Mouse (Mus musculus) gastrocnemius, postnatal 4 days (tissue): ENCODE measurements around the gene Patj. TPM values are rescaled to one million over a fixed set of nuclear protein-coding genes. Genes with fewer than 3 reads are reported as not detected.
"Not testable (repeated sequence)": the region's sequence is repeated elsewhere in the genome, so short reads cannot be mapped to it uniquely, and the experiment has no call there.

ENCODE experiments used
- DNase-seq, 2 experiments: peaks; one replicate each; pipeline ENCODE4 v3.0.0; 2021 to 2022; ENCODE audit warnings: low spot score in 2 of 2, mixed read lengths in 2 of 2
- total RNA-seq, 2 experiments: library from RNA; stranded (reverse); gene quantifications; 2 replicates each; pipeline ENCODE4 v1.2.3; 2021

The Patj gene
- total RNA-seq, 2 experiments from 2014 or later = 8.4 to 10.7 TPM

DNA sequence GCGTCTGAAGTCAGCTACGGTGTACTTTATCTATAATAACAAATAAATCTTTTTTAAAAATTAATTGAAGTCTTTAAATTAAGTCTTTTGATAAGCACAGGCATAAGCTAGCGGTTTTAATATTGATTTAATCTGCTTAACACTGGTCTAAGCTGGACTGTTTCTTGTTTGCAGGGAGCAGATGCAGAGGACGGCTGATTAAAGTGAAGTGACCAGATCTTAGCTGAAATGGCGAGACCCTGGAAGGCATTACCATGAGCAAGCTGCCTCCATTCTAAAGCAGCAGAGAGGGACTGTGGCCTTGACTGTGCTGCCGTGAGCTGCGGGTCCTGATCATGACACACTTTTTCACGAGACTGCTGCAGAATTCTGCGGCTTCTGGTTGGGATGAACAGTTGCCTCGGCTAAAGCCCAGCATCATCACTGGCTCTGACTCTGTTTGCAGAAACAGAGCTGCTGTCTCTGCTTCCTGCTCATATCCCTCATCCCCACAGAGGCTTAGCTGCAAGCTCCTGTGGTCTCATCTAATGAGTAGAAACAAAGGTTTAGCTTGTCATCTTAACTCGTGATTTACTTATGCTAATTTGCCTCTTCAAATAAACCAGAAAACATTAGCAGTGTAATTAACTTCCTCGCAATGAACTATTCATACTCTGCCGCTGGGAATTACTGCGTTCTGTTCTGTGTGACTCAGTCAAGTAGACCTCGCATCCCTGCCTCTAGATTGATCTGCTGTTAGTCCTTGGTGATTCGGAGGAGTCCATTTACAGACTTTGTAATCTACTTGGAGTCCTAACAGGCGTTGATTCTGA is 322.4 kb downstream of the Patj start:
- no peak for DNase-seq

DNA sequence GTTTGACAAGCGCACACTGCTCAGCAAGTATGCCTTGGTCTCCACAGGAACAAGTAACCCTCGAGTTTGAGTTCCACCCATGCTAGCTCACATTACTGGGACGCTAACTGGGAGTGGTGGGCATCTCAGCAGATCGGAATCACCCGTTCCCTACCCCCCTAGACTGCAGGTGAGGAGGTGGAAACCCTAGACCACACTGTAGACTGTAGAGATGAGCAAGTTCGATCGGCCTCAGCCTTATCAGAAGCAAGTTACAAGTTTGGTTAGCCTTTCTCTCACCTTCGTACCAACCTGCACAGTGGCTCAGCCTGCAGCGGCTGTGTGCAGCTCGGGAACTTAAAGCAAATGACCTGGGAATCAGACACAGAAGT is 322.9 kb downstream of the Patj start:
- DNase-seq = no peak

DNA sequence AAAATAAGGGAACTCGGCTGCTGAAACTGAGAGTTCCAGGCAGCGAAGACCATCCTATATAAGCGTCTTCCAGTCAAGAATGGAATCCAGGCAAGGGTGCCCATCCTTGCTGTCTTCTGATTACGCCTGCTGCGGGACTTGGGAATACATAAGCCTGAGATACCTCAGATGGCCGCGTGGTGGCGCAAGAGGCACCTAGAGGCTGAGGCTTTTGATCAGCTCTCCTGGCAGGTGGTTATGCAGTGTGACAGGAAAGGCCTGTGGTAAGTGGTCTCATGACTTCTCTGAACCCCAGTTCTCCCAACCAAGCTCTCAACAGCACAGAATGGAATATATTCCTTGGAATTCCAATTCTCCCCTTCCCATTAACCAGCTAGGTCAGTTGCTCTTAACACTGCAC is 326.9 kb downstream of the Patj start:
- DNase-seq = peak in 1 of 2 experiments; percentile 38

DNA sequence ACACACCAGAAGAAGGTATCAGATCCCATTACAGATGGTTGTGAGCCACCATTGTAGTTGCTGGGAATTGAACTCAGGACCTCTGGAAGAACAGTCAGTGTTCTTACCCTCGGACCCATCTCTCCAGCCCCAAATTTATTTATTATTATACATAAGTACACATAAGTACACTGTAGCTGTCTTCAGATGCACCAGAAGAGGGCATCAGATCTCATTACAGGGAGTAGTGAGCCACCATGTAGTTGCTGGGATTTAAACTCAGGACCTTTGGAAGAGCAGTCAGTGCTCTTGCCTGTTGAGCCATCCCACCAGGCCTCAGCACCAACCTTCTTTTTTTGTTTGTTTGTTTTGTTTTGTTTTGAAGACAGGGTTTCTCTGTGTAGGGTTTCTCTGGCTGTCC is 329.1 kb downstream of the Patj start:
- DNase-seq = not testable (repeated sequence)

DNA sequence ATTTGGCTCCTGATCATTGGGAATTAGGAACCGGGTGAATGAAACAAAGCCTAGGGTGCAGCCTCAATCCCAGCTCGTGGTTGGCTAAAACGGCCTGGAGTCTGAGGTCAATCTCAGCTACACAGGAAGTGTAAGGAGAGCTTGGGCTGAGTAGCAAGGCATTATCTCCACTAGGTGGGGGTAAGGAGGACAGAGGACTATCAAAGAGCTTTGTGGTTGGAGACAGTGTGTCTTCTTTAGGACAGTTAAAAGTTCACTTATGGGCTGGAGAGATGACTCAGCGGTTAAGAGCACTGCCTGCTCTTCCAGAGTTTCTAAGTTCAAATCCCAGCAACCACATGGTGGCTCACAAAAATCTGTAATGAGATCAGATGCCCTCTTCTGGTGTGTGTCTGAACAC is 329.9 kb downstream of the Patj start:
- no peak for DNase-seq

DNA sequence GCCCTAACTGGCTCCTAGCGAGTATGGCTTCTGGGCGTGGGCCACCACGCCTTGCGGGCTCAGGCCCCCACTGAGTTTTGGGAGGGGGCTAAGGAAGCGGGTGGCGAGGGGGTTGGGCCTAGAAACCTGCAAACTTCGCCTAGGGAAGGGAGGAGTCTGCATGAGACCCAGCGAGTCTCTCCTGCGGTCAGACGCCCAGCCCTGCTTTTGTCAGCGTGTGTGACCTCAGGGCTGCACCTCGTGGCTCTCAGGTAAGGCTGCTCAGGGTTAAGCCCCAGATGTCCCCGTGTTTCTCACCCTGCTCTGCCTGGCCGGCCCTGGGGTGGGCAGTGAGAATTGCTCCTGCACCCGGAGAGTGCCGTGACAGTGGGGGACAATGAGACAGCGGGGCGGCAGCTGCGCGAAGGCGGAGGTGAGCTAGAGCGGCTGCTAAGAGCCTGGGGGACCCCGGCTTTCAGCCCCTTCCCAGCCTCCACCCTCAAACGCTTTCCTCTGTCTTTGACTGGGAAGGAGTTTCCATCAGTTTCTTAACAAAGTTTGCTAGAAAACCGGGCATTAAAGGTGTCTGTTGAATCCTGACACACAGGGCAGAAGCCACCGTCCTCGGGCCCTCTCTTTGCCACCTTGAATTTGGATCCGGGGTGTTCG is 331.1 kb downstream of the Patj start, which contains the start of gene L1td1:
TSS of gene L1td1 (plus strand) at position 145 of the 648 bp plus-strand sequence.
- no peak for DNase-seq

DNA sequence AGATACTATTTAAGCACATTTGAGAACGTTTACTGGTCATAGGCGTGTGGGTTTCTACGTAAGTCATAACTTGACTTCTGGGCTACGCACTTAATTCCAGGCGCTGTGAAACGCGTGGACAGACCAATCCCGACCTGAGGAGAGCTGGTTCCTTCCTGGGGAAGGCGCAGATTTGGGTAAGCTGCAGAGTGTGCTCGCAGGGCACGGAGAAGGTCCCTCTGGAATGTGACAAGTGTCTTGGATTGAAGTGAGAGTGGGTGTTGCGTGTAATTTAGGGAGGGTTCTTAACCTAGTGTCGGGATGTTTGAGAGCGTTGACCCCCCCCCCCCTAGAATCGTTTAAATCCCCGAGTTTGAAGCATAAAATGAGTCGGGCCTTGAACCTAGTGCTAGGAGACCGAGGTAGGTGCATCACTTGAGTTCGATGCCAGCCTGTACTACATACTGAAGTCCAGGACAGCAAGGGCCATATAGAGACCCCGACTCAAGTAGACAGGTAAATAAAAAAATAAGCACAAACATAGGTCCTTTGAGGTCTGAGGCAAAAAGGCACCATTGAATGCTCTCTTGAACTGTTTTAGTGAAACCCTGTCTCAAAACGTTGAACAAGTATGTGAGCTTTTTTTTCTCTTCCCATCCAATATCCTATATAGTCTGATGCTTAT is 331.8 kb downstream of the Patj start:
- DNase-seq = no peak

DNA sequence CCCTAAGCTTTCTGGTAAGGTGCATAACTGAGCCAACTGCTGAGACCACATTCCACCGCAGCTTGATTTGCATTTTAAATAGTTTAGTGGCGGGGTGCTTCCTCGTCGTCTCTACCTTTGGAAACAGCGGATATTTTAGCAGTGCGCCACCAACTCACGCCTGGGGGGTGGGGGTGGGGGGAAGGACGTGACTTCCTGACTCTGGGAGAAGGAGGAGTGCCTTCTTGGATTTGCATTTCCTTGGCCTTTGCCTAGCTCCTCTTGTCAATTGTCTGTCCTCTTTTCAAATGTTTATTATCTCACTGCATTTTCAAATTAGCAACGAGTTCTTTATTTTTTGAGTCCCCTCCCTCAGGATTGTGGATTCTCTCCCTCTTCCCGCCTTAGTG is 332.4 kb downstream of the Patj start:
- DNase-seq = no peak

DNA sequence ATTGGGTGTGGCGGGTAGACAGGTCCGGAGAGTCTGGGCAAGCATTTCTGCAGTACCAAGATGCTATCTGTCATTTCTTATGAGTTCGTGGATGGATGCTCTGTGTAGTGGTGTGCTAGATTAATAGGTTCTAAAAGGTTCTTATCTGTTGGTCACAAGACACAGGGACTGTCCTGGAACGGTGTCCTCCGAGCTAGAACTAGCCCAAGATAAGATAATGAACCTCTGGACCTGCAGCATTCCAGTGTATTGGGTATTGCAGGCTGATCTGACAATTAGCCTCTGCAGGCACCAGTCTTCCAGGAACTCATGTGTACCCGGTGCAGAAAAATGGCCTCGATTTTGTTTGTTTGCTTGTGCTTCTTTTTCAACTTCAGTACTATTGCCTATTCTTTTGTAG is 333.1 kb downstream of the Patj start:
- no peak for DNase-seq

DNA sequence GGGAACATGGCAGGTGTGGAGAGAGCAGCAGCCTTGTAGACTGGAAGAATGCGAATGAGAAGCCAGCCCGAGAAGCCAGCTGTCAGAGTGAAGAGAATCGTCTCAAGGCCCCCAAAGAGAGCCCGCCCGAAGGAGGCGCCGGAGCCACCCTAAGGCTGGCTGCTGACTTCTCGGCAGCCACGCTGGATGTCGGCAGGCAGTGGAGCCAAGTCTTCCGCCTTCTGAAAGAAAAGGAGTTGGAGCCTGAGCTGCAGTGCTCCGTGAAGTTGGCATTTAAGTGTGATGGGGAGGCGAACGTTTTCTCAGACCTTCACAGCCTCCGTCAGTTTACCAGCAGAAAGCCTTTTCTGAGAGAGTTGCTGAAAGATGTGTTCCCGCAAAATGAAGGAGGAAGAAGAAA is 338.1 kb downstream of the Patj start:
- no peak for DNase-seq

DNA sequence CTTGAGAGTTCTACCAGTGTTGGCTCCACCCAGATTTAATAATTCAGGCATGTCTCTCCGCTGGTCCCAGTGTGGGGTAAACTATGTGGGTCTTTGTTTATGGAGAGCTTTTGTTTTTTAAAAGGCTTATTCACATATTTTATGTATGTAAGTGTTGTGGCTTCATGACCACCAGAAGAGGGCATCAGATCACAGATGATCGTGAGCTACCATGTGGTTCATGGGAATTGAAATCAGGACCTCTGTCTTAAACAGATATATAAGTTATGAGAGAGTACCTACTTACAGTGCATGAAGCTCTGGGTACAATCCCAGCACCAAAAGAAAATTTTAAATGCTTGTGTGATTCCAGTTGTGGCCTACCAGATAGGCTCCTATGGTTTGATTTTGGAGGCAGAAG is 344.2 kb downstream of the Patj start:
- DNase-seq = no peak

DNA sequence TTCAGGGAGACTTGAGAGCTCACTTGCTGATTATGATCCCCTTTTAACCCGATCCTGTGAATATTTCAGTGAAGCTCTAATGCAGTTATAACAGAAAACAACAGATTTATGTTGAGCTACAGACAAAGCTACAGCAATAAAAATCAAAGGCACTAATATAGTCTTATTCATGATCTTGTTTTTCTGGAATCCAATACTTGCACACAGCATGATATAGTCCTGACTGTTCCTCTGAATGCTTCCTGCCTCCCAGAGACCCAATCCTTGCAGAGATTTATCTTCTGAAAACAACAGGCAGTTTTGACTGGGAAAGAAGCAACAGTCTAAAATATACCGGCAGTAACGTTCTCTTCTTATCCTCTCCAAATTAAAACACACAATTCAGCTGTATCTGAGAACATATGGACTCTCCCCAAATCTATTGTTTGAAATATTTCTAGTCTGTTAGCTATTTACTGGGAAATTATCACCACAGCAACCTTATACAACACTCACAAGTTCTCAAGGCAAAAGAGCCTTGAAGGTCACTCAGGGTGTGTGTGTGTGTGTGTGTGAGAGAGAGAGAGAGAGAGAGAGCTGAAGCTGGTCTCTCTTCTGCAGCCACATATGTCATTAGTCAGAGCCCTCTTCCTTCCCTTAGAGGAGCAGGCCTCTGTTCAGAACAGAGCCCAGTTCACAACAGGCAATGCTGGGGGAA is 347.8 kb downstream of the Patj start:
- DNase-seq = no peak

DNA sequence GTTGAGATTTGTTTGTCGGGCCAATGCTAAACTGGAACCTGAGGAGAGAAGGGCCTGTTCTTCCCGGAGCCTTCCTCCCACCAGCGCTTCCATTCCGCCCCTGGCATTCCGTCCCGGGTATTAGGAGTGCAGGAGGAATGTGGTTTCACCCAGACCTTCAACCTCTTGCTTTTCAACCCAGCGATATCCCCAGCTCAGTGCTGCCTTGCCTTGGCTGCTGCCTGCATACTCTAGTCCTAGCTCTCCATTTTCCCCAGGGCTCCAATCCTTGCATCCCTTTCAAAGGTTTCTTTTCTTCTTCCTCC is 348.3 kb downstream of the Patj start:
- DNase-seq = no peak

DNA sequence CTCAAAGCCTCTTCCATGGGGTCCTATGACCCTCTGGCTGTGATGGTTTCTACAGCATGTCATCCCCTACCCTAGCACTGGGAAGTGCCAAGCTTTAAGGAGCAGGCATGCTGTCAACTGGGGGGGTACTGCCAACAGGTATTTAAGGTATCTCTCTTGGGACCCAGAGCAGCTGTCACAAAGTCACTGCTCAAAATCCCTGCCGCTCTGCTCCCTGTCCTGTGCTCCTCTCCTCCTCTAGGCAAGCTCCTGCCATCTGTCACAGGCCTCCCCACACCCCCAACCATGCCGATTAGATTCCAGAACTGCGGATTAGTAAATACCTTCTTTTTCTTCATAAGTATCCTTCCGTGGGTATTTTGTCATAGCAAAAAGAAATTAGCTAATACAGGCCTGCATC is 358.9 kb downstream of the Patj start:
- no peak for DNase-seq

DNA sequence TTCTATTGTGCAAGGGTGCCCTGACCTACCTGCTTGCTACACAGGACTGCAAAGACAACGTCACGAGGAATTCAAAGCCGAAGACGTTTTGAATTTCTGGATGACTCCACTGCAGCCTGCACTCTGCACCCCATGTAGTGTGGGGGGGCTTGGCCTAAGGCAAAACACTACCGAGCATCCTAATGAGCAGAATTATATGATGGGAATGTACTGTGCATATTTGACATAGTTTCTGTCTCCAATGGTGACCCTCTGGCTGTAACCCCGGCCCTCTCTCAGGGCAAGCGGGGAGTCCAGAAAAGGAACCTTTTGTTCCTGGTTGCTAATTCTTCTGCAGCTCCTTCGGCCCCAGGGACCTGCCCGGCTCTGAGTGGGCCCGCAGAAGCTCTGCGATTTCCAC is 360.6 kb downstream of the Patj start:
- no peak for DNase-seq

DNA sequence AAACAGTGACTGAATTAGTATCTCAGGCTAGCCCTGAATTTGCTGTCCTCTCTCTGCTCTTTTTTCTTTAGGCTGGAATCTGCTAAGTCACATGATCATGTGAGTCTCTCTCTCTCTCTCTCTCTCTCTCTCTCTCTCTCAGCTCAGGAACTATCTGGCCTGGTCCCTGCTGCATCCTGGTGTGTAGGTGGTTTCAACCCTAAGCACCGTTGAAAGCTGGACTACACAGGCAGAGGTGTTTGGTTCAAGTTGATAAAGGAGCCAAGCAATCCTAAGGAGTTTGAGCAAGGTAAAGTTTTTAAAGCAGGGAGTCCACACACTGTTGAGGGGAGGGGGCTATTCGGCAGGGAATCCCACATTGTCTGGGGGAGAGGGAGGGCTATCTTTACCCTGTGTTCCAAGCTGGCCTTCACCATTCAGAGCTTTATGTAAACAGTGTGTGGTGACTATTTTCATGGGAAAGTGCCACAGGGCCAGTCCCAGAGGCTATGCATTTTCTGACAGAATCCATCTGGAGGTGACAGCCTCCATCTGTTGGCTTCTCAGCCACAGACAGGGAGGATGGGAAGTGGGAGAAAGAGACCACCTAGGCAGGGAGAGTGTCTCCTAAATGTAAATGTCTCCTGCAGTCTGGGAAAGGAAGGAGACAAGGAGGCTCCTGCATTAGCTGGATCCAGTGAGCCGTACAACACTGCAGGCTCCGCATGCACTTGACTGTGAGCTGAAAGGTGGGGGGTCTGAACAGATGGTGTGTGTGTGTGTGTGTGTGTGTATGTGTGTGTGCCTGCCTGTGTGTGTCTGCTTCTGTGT is 362.6 kb downstream of the Patj start:
- no peak for DNase-seq

DNA sequence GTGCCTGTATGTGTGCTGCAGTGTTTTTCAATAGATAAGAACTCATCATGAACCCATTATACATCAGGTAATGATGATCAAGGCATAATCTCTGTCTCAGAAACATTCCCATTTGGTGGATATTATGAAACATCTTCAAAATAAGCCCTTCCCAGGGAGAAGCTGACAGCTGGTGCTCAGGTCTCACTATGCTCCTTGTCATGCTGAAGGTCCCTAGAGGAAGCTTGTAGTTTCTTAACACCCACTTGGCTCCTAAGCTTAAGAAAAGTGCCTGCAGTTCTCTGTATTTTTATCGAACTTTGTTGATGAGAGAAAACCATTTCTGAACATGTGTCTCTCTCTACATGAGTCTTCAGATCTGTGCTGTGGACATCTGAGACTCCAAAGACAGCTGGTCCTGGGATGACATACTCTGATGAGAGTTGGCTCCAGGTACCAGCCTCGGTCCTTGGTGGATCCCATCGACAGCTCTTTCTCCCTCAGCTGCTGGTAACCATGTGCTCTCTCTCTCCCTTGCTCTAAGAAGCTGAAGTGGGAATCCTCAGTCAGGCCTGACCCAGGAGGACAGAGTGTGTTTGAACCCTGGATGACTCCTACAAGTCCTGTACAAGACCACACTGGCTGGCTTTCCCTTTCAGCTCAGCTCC is 363.4 kb downstream of the Patj start:
- no peak for DNase-seq

DNA sequence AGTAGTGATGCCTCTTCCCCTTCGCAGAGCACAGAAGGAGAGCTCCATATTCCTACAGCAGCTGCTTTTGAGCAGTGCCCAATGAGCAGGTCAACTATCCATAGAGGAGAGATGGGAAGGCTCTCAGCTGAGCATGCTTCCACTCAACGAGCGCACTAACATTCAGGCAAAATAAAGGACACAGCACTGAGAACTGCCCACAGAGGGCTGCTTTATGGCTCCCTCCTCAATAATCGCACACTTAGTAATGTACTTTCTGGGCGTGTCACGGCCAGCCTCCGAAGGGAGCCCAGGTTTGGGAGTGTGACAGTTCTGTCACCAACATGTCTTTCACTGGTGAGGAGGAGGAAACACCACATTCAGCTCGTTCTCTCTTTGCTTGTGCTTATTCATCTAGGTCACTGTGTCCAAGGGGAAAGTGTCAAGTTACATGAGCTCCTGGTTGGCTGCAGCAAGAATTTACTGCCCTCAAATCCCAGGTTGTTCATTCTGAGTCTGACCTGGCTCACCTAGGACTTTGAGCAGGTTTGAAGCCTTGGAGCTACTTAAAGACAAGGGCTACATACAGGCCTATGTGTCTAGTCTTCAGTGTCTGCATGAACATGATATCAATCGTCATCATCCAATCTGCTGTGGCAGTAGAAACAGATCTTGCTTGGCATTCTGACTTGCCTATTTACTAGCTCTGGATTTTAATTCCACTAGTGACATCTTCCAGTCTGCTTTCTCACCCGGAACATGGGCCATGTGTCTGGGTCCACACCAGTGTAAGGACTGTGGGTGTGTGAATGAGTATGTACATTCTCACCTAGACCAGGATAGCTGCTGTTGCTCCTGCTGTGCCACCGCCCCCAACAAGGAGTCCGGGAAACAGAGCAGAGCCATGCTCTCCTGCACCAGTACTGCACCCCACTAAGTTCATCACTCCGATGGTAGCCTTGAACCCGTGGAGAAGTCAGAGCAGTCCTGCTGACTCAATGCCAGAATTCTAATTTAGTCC is 371.8 kb downstream of the Patj start:
- no peak for DNase-seq
